Mouse (Mus musculus) stomach, postnatal 0 days (tissue): ENCODE measurements around the gene Mlh1.

Experiments used
- CTCF ChIP-seq: IDR thresholded peaks from 2 replicates; pipeline ENCODE4 v1.5.1; 2016; ENCODE audit warnings: antibody characterized with exemption, low read depth, mild to moderate bottlenecking, moderate library complexity
- EP300 ChIP-seq: optimal IDR thresholded peaks from 2 replicates; pipeline ENCODE3; 2016; ENCODE audit warnings: antibody characterized with exemption

DNA sequence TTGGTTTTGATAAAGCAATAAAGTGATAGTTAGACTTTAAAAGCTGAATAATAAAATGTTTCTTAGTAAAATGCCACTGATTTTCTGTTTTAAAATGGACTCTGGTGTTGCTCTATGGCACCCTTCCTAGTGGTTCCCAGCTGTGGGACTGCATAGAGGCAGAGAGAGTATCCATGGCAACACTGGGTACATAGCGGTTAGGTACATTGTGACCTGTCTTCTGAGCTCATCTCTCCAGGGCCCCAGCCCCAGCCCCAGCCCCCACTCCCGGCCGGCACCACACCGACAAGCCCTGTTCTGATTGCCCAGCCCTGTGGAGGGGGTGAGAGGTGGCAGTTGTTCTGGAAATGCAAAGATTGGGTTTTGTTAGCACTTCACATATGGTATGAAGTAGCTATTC is 86.7 kb downstream of the Mlh1 start:
- TF ChIP-seq CTCF (no peak), EP300 (no peak)
